Mouse (Mus musculus): Measurements from ENCODE around the gene Sgsm1. TPM values are rescaled to one million over a fixed set of nuclear protein-coding genes. Genes with fewer than 3 reads are reported as not detected.

Sgsm1 gene
- 39.3 and 45.0 TPM in 2 replicates for polyA plus RNA-seq (2012; rRNA removed)

DNA sequence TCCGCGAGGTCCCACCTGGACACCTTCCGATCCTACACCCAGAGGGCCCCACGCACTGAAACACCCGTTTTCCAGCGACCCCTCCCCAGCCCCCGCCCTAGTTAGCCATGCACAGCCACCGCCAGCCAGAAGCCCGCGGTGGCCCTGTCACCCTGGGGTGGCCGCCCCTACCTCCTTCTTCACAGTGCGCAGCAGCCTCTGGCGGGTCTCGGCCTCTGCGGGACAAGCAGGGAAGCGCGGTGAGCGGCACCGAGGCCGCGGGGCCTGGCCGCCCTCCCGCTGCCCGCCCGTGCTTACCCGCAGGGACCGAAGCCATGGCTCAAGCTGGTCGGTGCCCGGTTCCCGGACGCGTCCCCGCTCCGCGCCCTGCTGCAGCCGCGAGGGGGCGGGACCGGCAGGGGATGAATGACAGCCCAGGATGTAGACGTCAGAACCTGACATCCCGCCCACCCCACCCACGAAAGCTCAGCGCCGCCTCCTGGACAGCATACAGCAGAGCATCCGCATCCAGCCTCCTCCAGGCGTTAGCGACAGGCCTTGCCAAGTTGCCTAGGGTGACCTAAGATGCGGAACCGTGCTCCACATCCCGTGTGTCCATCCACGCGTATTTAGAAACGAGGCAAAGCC is at the start of gene Sgsm1:
Sgsm1 (minus strand) TSS at position 410 of the 627 bp plus-strand sequence.

GRCm38 (mm10) chr5:113357186-113357585 is 46.6 kb upstream of the Sgsm1 start, which contains the start of gene Aym1:
TSS of gene Aym1 (plus strand) at chr5:113357294.

DNA sequence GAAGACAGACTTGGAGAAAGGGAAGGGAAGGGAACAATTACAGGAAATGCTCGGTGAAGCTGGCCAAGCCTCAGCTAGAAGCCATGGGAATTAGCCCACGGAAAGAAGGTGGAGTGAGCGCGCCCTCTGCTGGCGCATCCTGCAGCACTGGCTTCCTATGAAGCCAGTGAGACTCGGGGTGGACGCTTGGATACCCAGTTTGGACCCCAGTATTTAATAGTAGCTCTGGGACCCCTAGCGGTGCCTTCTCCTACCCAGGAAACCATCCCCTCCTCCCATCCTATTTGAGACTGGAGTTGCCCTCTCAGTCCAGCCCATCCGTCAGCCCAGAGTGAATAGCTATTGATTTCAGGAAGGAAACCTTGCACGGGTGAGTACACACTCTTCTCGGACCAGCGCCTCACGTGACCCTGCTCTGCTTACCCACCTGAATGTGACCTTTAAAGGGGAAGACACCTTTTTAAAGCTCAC is 83.9 kb downstream of the Sgsm1 start, which contains the start of gene Tmem211:
Tmem211 (plus strand) TSS at position 278 of the 471 bp plus-strand sequence.

DNA sequence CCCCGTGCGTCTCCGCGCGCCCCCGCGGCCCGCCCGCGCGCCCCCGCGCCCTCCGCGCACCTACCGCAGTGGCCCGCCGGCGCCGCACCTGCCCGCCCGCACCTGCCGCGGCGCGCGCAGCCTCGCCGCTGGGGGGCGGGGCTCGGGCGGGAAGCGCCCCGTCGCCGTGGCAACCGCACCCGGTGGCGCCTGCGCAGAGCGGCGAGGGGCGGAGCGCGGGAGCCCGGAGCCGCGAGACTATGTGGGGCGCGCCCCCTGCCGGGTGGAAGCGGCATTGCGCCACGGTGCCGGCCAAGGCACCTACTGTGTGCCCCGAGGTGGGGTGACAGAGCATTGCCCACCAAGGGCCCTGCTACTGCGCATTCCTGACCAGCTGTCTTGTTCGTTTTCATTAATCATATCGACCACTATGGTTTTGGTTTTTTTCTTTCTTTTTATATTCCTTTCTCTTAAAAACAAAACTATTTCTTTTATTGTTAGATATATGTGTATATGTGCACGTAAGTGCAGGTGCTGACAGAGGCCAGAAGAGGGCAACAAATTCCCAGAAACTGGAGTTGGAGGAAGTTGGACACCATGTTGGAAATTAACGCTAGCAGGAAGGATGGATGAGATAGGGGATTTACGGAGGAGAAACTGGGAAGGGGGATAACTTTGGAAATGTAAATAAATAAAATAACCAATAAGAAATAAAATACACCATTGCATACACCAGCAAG is 89.3 kb downstream of the Sgsm1 start, which contains the start of gene 2900026A02Rik:
2900026A02Rik (minus strand) TSS at position 90 of the 719 bp plus-strand sequence.

Other genes with a start within 250 kb of the Sgsm1 start
- gene Crybb2, start 240.7 kb downstream of the Sgsm1 start, polyA plus RNA-seq (2012; rRNA removed), result not detected in 2 replicates
- gene Crybb3, start 229.2 kb downstream of the Sgsm1 start, polyA plus RNA-seq (2012; rRNA removed), result 3.2 and 3.4 TPM in 2 replicates
- 7.0 and 8.5 TPM in 2 replicates for gene 2900026A02Rik, start 89.5 kb downstream of the Sgsm1 start, polyA plus RNA-seq (2012; rRNA removed)
- 0.04 and 0.07 TPM in 2 replicates for gene Tmem211, start 83.9 kb downstream of the Sgsm1 start, polyA plus RNA-seq (2012; rRNA removed)
- gene Aym1, start 46.5 kb upstream of the Sgsm1 start, polyA plus RNA-seq (2012; rRNA removed), result not detected in 2 replicates
- gene Wscd2, start 179.5 kb upstream of the Sgsm1 start, polyA plus RNA-seq (2012; rRNA removed), result 14.5 and 15.7 TPM in 2 replicates

Data from central nervous system, embryonic 18 days (tissue).